Mouse (Mus musculus) forebrain, embryonic 15.5 days (tissue): ENCODE results near the gene Slc29a4. TPM values are rescaled to one million over a fixed set of nuclear protein-coding genes. Genes with fewer than 3 reads are reported as not detected.

Source experiments
- ATAC-seq: fragments of 200-750 bp; cut with Nextera tagmentation; replicated peaks from 2 replicates; pipeline ENCODE4 v1.8.0; 2017; ENCODE audit warnings: mild to moderate bottlenecking, moderate TSS enrichment, moderate library complexity
- H3K27ac ChIP-seq: fragments of 300-500 bp; sonication (generic); replicated peaks from 2 replicates; pipeline ENCODE4 v1.5.1; 2015; ENCODE audit warnings: mild to moderate bottlenecking, inconsistent platforms
- H3K27me3 ChIP-seq: fragments of 300-500 bp; sonication (generic); 2 replicates; pipeline ENCODE4 v1.6.1; 2015; ENCODE audit warnings: inconsistent platforms
- H3K36me3 ChIP-seq: fragments of 300-500 bp; sonication (generic); 2 replicates; pipeline ENCODE4 v1.6.1; 2015; ENCODE audit warnings: mild to moderate bottlenecking, inconsistent platforms
- H3K4me1 ChIP-seq: fragments of 300-500 bp; sonication (generic); 2 replicates; pipeline ENCODE4 v1.6.1; 2015; ENCODE audit warnings: inconsistent platforms
- H3K4me2 ChIP-seq: fragments of 300-500 bp; sonication (generic); replicated peaks from 2 replicates; pipeline ENCODE4 v1.6.1; 2015; ENCODE audit warnings: mild to moderate bottlenecking, inconsistent platforms
- H3K4me3 ChIP-seq: fragments of 300-500 bp; sonication (generic); 2 replicates; pipeline ENCODE4 v1.5.1; 2015; ENCODE audit warnings: mild to moderate bottlenecking, inconsistent platforms
- H3K9ac ChIP-seq: fragments of 300-500 bp; sonication (generic); replicated peaks from 2 replicates; pipeline ENCODE4 v1.6.1; 2015; ENCODE audit warnings: mild to moderate bottlenecking, inconsistent platforms
- H3K9me3 ChIP-seq: fragments of 300-500 bp; sonication (generic); 2 replicates; pipeline ENCODE4 v1.6.1; 2016; ENCODE audit warnings: inconsistent platforms
- WGBS: fragments of 180-500 bp; shearing (Covaris S2); methylation state at CpG from one replicate; pipeline ENCODE4 v1.1.7; 2015; ENCODE audit warnings: mixed read lengths; 5-methylcytosine and 5-hydroxymethylcytosine counted together
- polyA plus RNA-seq: library from polyadenylated mRNA; unstranded; fragments of >200 nt; fragmentation: Nextera tagmentation; extraction: Ambion mirVana; gene quantifications from 2 replicates; pipeline ENCODE4 v1.2.1, GENCODE M21; 2015

Gene Slc29a4
- polyA plus RNA-seq, 1 experiment from 2014 or later: 82.8 TPM

- Histone ChIP-seq H3K27me3 (no peaks in the 10 kb centered on the region), H3K4me2 (no peak overlapping the region), H3K9me3 (no peaks in the 10 kb centered on the region), H3K4me3 (no peak overlapping the region), H3K9ac (no peak overlapping the region), H3K36me3 (peaks cover 32% of the 10 kb centered on the region), H3K27ac (no peak overlapping the region), H3K4me1 (no peaks in the 10 kb centered on the region; the same call in 1 of the 2 replicates)
- WGBS: 86% methylated on average over 13 of the region's 13 CpGs
- ATAC-seq: no peak
These were observed 27.6 kb downstream of the Slc29a4 start for GRCm38 (mm10) chr5:142719897-142720296.

GRCm38 (mm10) chr5:142723520-142724133 lies 31.3 kb downstream of the Slc29a4 start:
- no peak overlapping the region for H3K4me2 ChIP-seq
- H3K36me3 ChIP-seq: peaks cover 61% of the 10 kb centered on the region
- H3K4me1 ChIP-seq: no peaks in the 10 kb centered on the region; the same call in 1 of the 2 replicates
- no peak overlapping the region for H3K4me3 ChIP-seq
- H3K27ac ChIP-seq: peak overlapping the region; percentile 48; the same call in 1 of the 2 replicates
- peak; percentile 66 for ATAC-seq
- H3K9ac ChIP-seq: no peak overlapping the region
- no peaks in the 10 kb centered on the region for H3K9me3 ChIP-seq
- 15% methylated on average over 7 of the region's 7 CpGs for WGBS
- no peaks in the 10 kb centered on the region for H3K27me3 ChIP-seq

GRCm38 (mm10) chr5:142724265-142724664 lies 32.0 kb downstream of the Slc29a4 start:
- H3K4me2 ChIP-seq: no peak overlapping the region
- no peaks in the 10 kb centered on the region; the same call in 1 of the 2 replicates for H3K4me1 ChIP-seq
- H3K27ac ChIP-seq: peak overlapping the region; percentile 49; the same call in 1 of the 2 replicates
- ATAC-seq: no peak
- 91% methylated on average over 7 of the region's 7 CpGs for WGBS
- no peak overlapping the region for H3K9ac ChIP-seq
- H3K36me3 ChIP-seq: peaks cover 62% of the 10 kb centered on the region
- H3K4me3 ChIP-seq: no peak overlapping the region
- no peaks in the 10 kb centered on the region for H3K27me3 ChIP-seq
- no peaks in the 10 kb centered on the region for H3K9me3 ChIP-seq

GRCm38 (mm10) chr5:142726748-142727147 lies 34.4 kb downstream of the Slc29a4 start:
- no peak for ATAC-seq
- Histone ChIP-seq H3K9ac (no peak overlapping the region), H3K4me2 (no peak overlapping the region), H3K36me3 (peaks cover 70% of the 10 kb centered on the region), H3K9me3 (no peaks in the 10 kb centered on the region), H3K27ac (peak overlapping the region; percentile 49), H3K4me1 (no peaks in the 10 kb centered on the region; the same call in 1 of the 2 replicates), H3K27me3 (no peaks in the 10 kb centered on the region), H3K4me3 (no peak overlapping the region)
- WGBS: 79% methylated on average over 6 of the region's 6 CpGs

- Histone ChIP-seq H3K27me3 (no peaks in the 10 kb centered on the region), H3K9ac (no peak overlapping the region), H3K9me3 (no peaks in the 10 kb centered on the region), H3K4me1 (no peaks in the 10 kb centered on the region; the same call in 1 of the 2 replicates), H3K27ac (0 out of 2 replicates have a peak overlapping the region, but pooled peaks have one; percentile 3), H3K36me3 (peaks cover 82% of the 10 kb centered on the region), H3K4me3 (no peak overlapping the region), H3K4me2 (no peak overlapping the region)
- ATAC-seq: no peak
- WGBS: 96% methylated on average over 16 of the region's 16 CpGs
These were observed 36.0 kb downstream of the Slc29a4 start for GRCm38 (mm10) chr5:142728301-142728700.

- no peaks in the 10 kb centered on the region for H3K27me3 ChIP-seq
- H3K4me1 ChIP-seq: no peaks in the 10 kb centered on the region
- no peaks in the 10 kb centered on the region for H3K9me3 ChIP-seq
- H3K27ac ChIP-seq: no peak overlapping the region
- peaks cover 98% of the 10 kb centered on the region for H3K36me3 ChIP-seq
- H3K4me3 ChIP-seq: no peak overlapping the region
- no peak overlapping the region for H3K4me2 ChIP-seq
- no peak overlapping the region for H3K9ac ChIP-seq
- ATAC-seq: no peak
- WGBS: 94% methylated on average over 12 of the region's 12 CpGs
These were observed 38.0 kb downstream of the Slc29a4 start for GRCm38 (mm10) chr5:142730295-142730694.

- no peaks in the 10 kb centered on the region for H3K4me1 ChIP-seq
- H3K27ac ChIP-seq: no peak overlapping the region
- H3K4me2 ChIP-seq: no peak overlapping the region
- H3K9me3 ChIP-seq: no peaks in the 10 kb centered on the region
- H3K4me3 ChIP-seq: no peak overlapping the region
- H3K36me3 ChIP-seq: peaks cover 98% of the 10 kb centered on the region
- no peaks in the 10 kb centered on the region for H3K27me3 ChIP-seq
- no peak overlapping the region for H3K9ac ChIP-seq
- no peak for ATAC-seq
- 95% methylated on average over 11 of the region's 11 CpGs for WGBS
These were observed 39.6 kb downstream of the Slc29a4 start for GRCm38 (mm10) chr5:142731916-142732315.

- WGBS: 88% methylated on average over 8 of the region's 8 CpGs
- ATAC-seq: no peak
- H3K4me3 ChIP-seq: no peak overlapping the region
- H3K27ac ChIP-seq: no peak overlapping the region
- H3K4me1 ChIP-seq: no peaks in the 10 kb centered on the region
- H3K36me3 ChIP-seq: peaks cover 91% of the 10 kb centered on the region
- H3K4me2 ChIP-seq: no peak overlapping the region
- H3K9ac ChIP-seq: no peak overlapping the region
- H3K27me3 ChIP-seq: no peaks in the 10 kb centered on the region
- H3K9me3 ChIP-seq: no peaks in the 10 kb centered on the region
These were observed 47.6 kb downstream of the Slc29a4 start for GRCm38 (mm10) chr5:142739941-142740340.

GRCm38 (mm10) chr5:142747026-142747629 lies 54.8 kb downstream of the Slc29a4 start:
- Histone ChIP-seq H3K9ac (no peak overlapping the region), H3K36me3 (peaks cover 79% of the 10 kb centered on the region), H3K27ac (peak overlapping the region; percentile 5; the same call in 1 of the 2 replicates), H3K27me3 (no peaks in the 10 kb centered on the region), H3K4me1 (0 out of 2 replicates have a peak, but pooled peaks cover 4% of the 10 kb centered on the region), H3K4me2 (no peak overlapping the region), H3K4me3 (no peak overlapping the region), H3K9me3 (no peaks in the 10 kb centered on the region)
- ATAC-seq: no peak
- 75% methylated on average over 12 of the region's 12 CpGs for WGBS

- 92% methylated on average over 11 of the region's 11 CpGs for WGBS
- no peak for ATAC-seq
- Histone ChIP-seq H3K36me3 (peaks cover 59% of the 10 kb centered on the region), H3K27me3 (no peaks in the 10 kb centered on the region), H3K9ac (no peak overlapping the region), H3K4me1 (0 out of 2 replicates have a peak, but pooled peaks cover 10% of the 10 kb centered on the region), H3K4me3 (no peak overlapping the region), H3K9me3 (no peaks in the 10 kb centered on the region), H3K27ac (0 out of 2 replicates have a peak overlapping the region, but pooled peaks have one; percentile 15), H3K4me2 (no peak overlapping the region)
These were observed 57.9 kb downstream of the Slc29a4 start for GRCm38 (mm10) chr5:142750173-142750572.

- H3K27ac ChIP-seq: 0 out of 2 replicates have a peak overlapping the region, but pooled peaks have one; percentile 5
These were observed 59.9 kb downstream of the Slc29a4 start for GRCm38 (mm10) chr5:142752241-142752640.

GRCm38 (mm10) chr5:142759786-142760185 lies 67.5 kb downstream of the Slc29a4 start:
- Histone ChIP-seq H3K27me3 (no peaks in the 10 kb centered on the region), H3K9me3 (no peaks in the 10 kb centered on the region), H3K4me3 (no peak overlapping the region), H3K4me2 (no peak overlapping the region), H3K36me3 (peaks cover 75% of the 10 kb centered on the region), H3K4me1 (peaks cover 51% of the 10 kb centered on the region), H3K9ac (no peak overlapping the region), H3K27ac (peak overlapping the region; percentile 91)
- WGBS: 61% methylated on average over 8 of the region's 8 CpGs
- no peak for ATAC-seq

More at GRCm38 (mm10) chr5:142752241-142752640, 59.9 kb downstream of the Slc29a4 start:
- H3K4me2 ChIP-seq: no peak overlapping the region
- peaks cover 56% of the 10 kb centered on the region for H3K36me3 ChIP-seq
- no peak; the same call in 1 of the 2 replicates for ATAC-seq
- H3K4me1 ChIP-seq: 0 out of 2 replicates have a peak, but pooled peaks cover 8% of the 10 kb centered on the region
- no peaks in the 10 kb centered on the region for H3K9me3 ChIP-seq
- no peak overlapping the region for H3K9ac ChIP-seq
- no peaks in the 10 kb centered on the region for H3K27me3 ChIP-seq
- H3K4me3 ChIP-seq: no peak overlapping the region
- 53% methylated on average over 13 of the region's 13 CpGs for WGBS
